14 mouse cellular contexts compared by ENCODE assay signal in the genomic region with DNA sequence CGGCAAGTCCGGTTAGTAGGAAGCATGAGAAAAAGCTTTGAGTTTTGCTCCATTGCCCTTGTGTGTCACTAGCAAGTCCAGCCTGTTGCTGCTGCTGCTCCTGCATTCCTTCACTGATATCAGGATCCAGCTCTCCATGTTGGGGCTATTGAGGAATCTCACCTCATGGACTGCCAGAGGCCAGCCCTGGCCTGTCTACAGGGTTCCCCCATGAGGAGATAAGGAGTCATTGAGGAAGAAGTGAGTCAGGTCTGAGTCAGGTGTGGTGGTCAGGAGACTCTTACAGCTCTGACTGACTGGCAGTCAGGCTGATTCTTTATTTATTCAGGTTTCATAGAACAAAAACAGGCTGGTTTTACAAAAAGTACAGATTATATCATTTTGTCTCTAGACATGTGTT. TPM values are rescaled to one million over a fixed set of nuclear protein-coding genes. Genes with fewer than 3 reads are reported as not detected.
DNase-seq lines count a peak whose midpoint lies in the region; ATAC-seq and TF ChIP-seq lines count a peak whose summit lies in the region.
"Had no signal": no experiment of that assay in that cellular context is flagged by ENCODE, and none has a peak within 500 bp of the region (broad histone marks: within the 10 kb centered on the region; RNA-seq: fewer than 3 reads in every experiment).

No protein-coding gene starts in this region.

- TF ChIP-seq CTCF in lung, embryonic 14.5 days (IDR thresholded peaks at IDR 0.05; ENCODE audit: low read depth): no peak
- no peak for TF ChIP-seq CTCF in lung, adult 2 months (IDR thresholded peaks at IDR 0.05; ENCODE audit: insufficient read depth, low read length)

- no peak for TF ChIP-seq POLR2A in lung, adult 2 months (IDR thresholded peaks at IDR 0.05; ENCODE audit: borderline replicate concordance, extremely low read depth, low read depth, low read length)

- H3K27ac ChIP-seq in lung, embryonic 14.5 days (ENCODE audit: low read depth): no peak overlapping the region
- H3K27ac ChIP-seq in heart, embryonic 16.5 days (ENCODE audit: low read length): peak overlapping the region; percentile 79
- H3K27ac ChIP-seq in stomach, embryonic 16.5 days (ENCODE audit: low read length): no peak overlapping the region
- H3K27ac ChIP-seq: hindbrain, embryonic 12.5 days; liver, embryonic 12.5 days; midbrain, embryonic 12.5 days; neural tube, embryonic 13.5 days had no signal

- H3K36me3 ChIP-seq in lung, embryonic 14.5 days (ENCODE audit: insufficient read depth): no peaks in the 10 kb centered on the region
- no peaks in the 10 kb centered on the region for H3K36me3 ChIP-seq in heart, embryonic 16.5 days (ENCODE audit: control insufficient read depth, insufficient read depth)
- no peaks in the 10 kb centered on the region for H3K36me3 ChIP-seq in stomach, embryonic 16.5 days (ENCODE audit: control insufficient read depth, insufficient read depth, low read length)
- H3K36me3 ChIP-seq: hindbrain, embryonic 12.5 days; liver, embryonic 12.5 days; midbrain, embryonic 12.5 days; neural tube, embryonic 13.5 days had no signal

- H3K9ac ChIP-seq in lung, embryonic 14.5 days: no peak overlapping the region
- H3K9ac ChIP-seq in heart, embryonic 16.5 days (ENCODE audit: low read length): peak overlapping the region; percentile 25; the same call in 1 of the 2 replicates
- H3K9ac ChIP-seq in stomach, embryonic 16.5 days (ENCODE audit: low read length): no peak overlapping the region
- H3K9ac ChIP-seq: hindbrain, embryonic 12.5 days; liver, embryonic 12.5 days; midbrain, embryonic 12.5 days; neural tube, embryonic 13.5 days had no signal

- H3K4me2 ChIP-seq in lung, embryonic 14.5 days: no peak overlapping the region
- no peak overlapping the region for H3K4me2 ChIP-seq in heart, embryonic 16.5 days (ENCODE audit: low read depth, low read length)
- no peak overlapping the region for H3K4me2 ChIP-seq in stomach, embryonic 16.5 days (ENCODE audit: low read depth, low read length)
- H3K4me2 ChIP-seq: hindbrain, embryonic 12.5 days; liver, embryonic 12.5 days; midbrain, embryonic 12.5 days; neural tube, embryonic 13.5 days had no signal

- H3K9me3 ChIP-seq in lung, embryonic 14.5 days (ENCODE audit: low read depth, low read length): no peaks in the 10 kb centered on the region
- no peaks in the 10 kb centered on the region for H3K9me3 ChIP-seq in heart, embryonic 16.5 days (replicated peaks; ENCODE audit: control insufficient read depth, low read length)
- H3K9me3 ChIP-seq in stomach, embryonic 16.5 days (replicated peaks; ENCODE audit: control insufficient read depth, low read length): no peaks in the 10 kb centered on the region
- H3K9me3 ChIP-seq: liver, embryonic 12.5 days; midbrain, embryonic 12.5 days; neural tube, embryonic 13.5 days had no signal

- H3K4me1 ChIP-seq in lung, embryonic 14.5 days (ENCODE audit: insufficient read depth): no peaks in the 10 kb centered on the region; the same call in 1 of the 2 replicates
- no peaks in the 10 kb centered on the region for H3K4me1 ChIP-seq in lung, adult 2 months (ENCODE audit: control insufficient read depth, insufficient read depth, low read length)
- H3K4me1 ChIP-seq in heart, embryonic 16.5 days (ENCODE audit: control insufficient read depth, insufficient read depth, low read length): peaks cover 11% of the 10 kb centered on the region
- H3K4me1 ChIP-seq in stomach, embryonic 16.5 days (ENCODE audit: control insufficient read depth, insufficient read depth, low read length): no peaks in the 10 kb centered on the region
- H3K4me1 ChIP-seq: hindbrain, embryonic 12.5 days; liver, embryonic 12.5 days; midbrain, embryonic 12.5 days; neural tube, embryonic 13.5 days had no signal

- 0 out of 2 replicates have a peak, but pooled peaks have one; percentile 62 for ATAC-seq in lung, embryonic 14.5 days (ENCODE audit: insufficient read depth)
- ATAC-seq in heart, embryonic 16.5 days (replicated peaks; ENCODE audit: extremely low read depth, insufficient read depth, low FRiP score): peak; percentile 94
- ATAC-seq in stomach, embryonic 16.5 days (ENCODE audit: insufficient read depth, low FRiP score): peak; percentile 92
- ATAC-seq: liver, embryonic 12.5 days had no signal

- H3K4me3 ChIP-seq in lung, embryonic 14.5 days (ENCODE audit: low read depth, low read length): no peak overlapping the region
- H3K4me3 ChIP-seq in lung, adult 2 months (replicated peaks; ENCODE audit: extremely low read depth, low read depth, low read length): no peak overlapping the region
- no peak overlapping the region for H3K4me3 ChIP-seq in heart, embryonic 16.5 days (ENCODE audit: low read length)
- no peak overlapping the region for H3K4me3 ChIP-seq in stomach, embryonic 16.5 days (replicated peaks; ENCODE audit: low read length)
- H3K4me3 ChIP-seq: erythroblast, embryonic 14.5 days; hindbrain, embryonic 12.5 days; liver, embryonic 12.5 days; midbrain, embryonic 12.5 days; neural tube, embryonic 13.5 days had no signal

- DNase-seq in lung, embryonic 14.5 days: peak; percentile 2
- no peak for DNase-seq in lung, adult 2 months
- peak; percentile 70 for DNase-seq in NIH3T3 (ENCODE audit: low read depth)
- no peak for DNase-seq in T-cell, adult 2 months (ENCODE audit: low spot score)
- no peak for DNase-seq in adrenal gland, adult (ENCODE audit: inconsistent age in 2 of 2, low spot score in 1 of 2)
- DNase-seq in layer of hippocampus, adult 11-12 months (ENCODE audit: low spot score): no peak
- DNase-seq: kidney, postnatal 4 days had no signal

- H3K27me3 ChIP-seq in lung, embryonic 14.5 days (ENCODE audit: insufficient read depth, low read length): no peaks in the 10 kb centered on the region
- no peaks in the 10 kb centered on the region for H3K27me3 ChIP-seq in heart, embryonic 16.5 days (ENCODE audit: control insufficient read depth, insufficient read depth, low read length)
- no peaks in the 10 kb centered on the region for H3K27me3 ChIP-seq in stomach, embryonic 16.5 days (ENCODE audit: control insufficient read depth, insufficient read depth, low read length)
- H3K27me3 ChIP-seq: hindbrain, embryonic 12.5 days; liver, embryonic 12.5 days had no signal

- 81% methylated on average over 2 of the region's 2 CpGs for WGBS in lung, embryonic 14.5 days
- 76% methylated on average over 2 of the region's 2 CpGs for WGBS in lung, adult 2 months
- 44% methylated on average over 2 of the region's 2 CpGs for WGBS in heart, embryonic 16.5 days
- WGBS in stomach, embryonic 16.5 days: 81% methylated on average over 2 of the region's 2 CpGs

RNA-seq across cellular contexts. Expression of a gene that starts 5.9 kb away (rescaled TPM):
- 27.1 and 27.5 TPM in 2 replicates for polyA plus RNA-seq in lung, embryonic 14.5 days (2014; fragmentation: Nextera tagmentation; extraction: Ambion mirVana)
- 6.2 and 6.7 TPM in 2 replicates for polyA plus RNA-seq in lung, adult 2 months (2012; rRNA removed)
- 23.9 and 24.3 TPM in 2 replicates for polyA plus RNA-seq in heart, embryonic 16.5 days (2015; fragmentation: Nextera tagmentation; extraction: Ambion mirVana)
- polyA plus RNA-seq in stomach, embryonic 16.5 days (2015; fragmentation: Nextera tagmentation; extraction: Ambion mirVana): 19.2 and 19.9 TPM in 2 replicates

Comparison
In these comparisons a context has a peak if more than half of its experiments do, and no peak if none do; other contexts are left out.
1. DNase-seq: peak in lung, embryonic 14.5 days (single experiment) and NIH3T3 (single experiment); none in lung, adult 2 months (single experiment), T-cell, adult 2 months (single experiment), adrenal gland, adult (0 of 2) and layer of hippocampus, adult 11-12 months (single experiment).
2. Peak in every context shown above with its lines, with median percentiles within 50 percentile points of each other: ATAC-seq.